Mouse (Mus musculus) megakaryocyte, embryonic 14.5 days (primary cell): ENCODE results near the gene Imp3.

Experiments used
- FLI1 ChIP-seq: IDR thresholded peaks from 2 replicates; pipeline ENCODE4 v1.6.1; 2012; ENCODE audit warnings: low read length, inconsistent platforms, mixed read lengths
- GATA1 ChIP-seq: IDR thresholded peaks from 3 replicates; pipeline ENCODE4 v1.6.1; 2012; ENCODE audit warnings: mixed read lengths, low read length, inconsistent platforms, borderline replicate concordance

DNA sequence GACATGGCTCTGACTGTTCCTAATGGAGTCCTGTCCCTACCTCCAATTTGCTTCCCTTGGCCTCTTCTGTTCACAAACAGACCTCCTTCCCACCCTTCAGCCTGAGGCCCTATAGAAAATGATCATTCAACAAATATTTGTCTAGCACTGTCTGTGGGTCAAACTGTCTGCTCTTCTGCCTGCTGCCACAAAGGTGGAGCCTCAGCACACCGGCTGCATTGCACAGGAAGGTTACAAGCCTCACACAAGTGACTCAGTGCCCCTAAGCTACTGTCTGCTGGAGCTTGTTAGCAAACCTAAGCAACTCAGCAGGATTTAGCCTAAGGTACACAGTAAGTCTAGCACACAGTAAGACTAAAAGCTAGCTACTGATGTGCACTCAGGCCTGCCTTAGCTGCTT is 26.3 kb upstream of the Imp3 start:
- no peak for TF ChIP-seq GATA1
- no peak for TF ChIP-seq FLI1
